In the genomic region with DNA sequence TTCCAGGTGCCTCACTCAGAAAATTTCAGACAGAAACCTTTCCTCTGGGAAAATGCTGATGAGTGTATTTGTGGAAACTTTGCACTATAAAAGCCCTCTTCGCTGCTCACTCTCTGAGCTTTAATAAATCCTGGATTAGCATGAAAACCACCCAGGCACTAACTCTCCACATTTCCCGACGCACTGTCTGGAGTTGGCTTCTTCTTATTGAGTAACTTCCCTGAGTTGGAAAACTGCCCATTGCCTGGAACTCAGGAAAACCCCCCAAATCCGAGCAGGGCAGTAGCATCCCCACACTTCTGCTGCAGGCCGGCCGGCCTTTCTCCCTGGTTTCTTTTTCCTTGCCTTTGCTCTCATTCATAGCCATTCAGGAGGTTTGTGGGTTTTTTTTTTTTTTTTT, we compare ENCODE assay signal across 23 mouse cellular contexts.
DNase-seq lines count a peak whose midpoint lies in the region; ATAC-seq and TF ChIP-seq lines count a peak whose summit lies in the region.
"Had no signal": no experiment of that assay in that cellular context is flagged by ENCODE, and none has a peak within 500 bp of the region (broad histone marks: within the 10 kb centered on the region; RNA-seq: fewer than 3 reads in every experiment).

No protein-coding gene starts in this region.

- H3K9me3 ChIP-seq in limb, embryonic 14.5 days (ENCODE audit: control insufficient read depth, low read length) = no peaks in the 10 kb centered on the region
- no peaks in the 10 kb centered on the region for H3K9me3 ChIP-seq in limb, embryonic 10.5 days (replicated peaks)
- no peaks in the 10 kb centered on the region for H3K9me3 ChIP-seq in midbrain, embryonic 14.5 days (ENCODE audit: control insufficient read depth, low read length)
- H3K9me3 ChIP-seq in midbrain, embryonic 11.5 days (ENCODE audit: control insufficient read depth, low read length) = no peaks in the 10 kb centered on the region
- H3K9me3 ChIP-seq: embryonic facial prominence, embryonic 12.5 days; forebrain, embryonic 10.5 days; forebrain, embryonic 13.5 days; heart, embryonic 12.5 days; heart, embryonic 15.5 days; hindbrain, embryonic 10.5 days; hindbrain, embryonic 13.5 days had no signal

- H3K4me1 ChIP-seq in limb, embryonic 14.5 days (ENCODE audit: control insufficient read depth, insufficient read depth, low read length) = 0 out of 2 replicates have a peak, but pooled peaks cover 4% of the 10 kb centered on the region
- peaks cover 13% of the 10 kb centered on the region for H3K4me1 ChIP-seq in limb, embryonic 10.5 days
- no peaks in the 10 kb centered on the region for H3K4me1 ChIP-seq in midbrain, embryonic 14.5 days (ENCODE audit: control insufficient read depth, insufficient read depth, low read length)
- no peaks in the 10 kb centered on the region for H3K4me1 ChIP-seq in midbrain, embryonic 11.5 days (ENCODE audit: control insufficient read depth, insufficient read depth, low read length)
- H3K4me1 ChIP-seq: embryonic facial prominence, embryonic 12.5 days; forebrain, embryonic 13.5 days; heart, embryonic 12.5 days; heart, embryonic 15.5 days; hindbrain, embryonic 13.5 days had no signal

- TF ChIP-seq CTCF in Patski (IDR thresholded peaks at IDR 0.05) = no peak

- no peak overlapping the region for H3K27ac ChIP-seq in limb, embryonic 14.5 days (replicated peaks; ENCODE audit: low read depth, low read length)
- H3K27ac ChIP-seq in limb, embryonic 10.5 days = no peak overlapping the region
- no peak overlapping the region for H3K27ac ChIP-seq in midbrain, embryonic 14.5 days (replicated peaks; ENCODE audit: low read depth, low read length)
- no peak overlapping the region for H3K27ac ChIP-seq in midbrain, embryonic 11.5 days (ENCODE audit: low read depth, low read length)
- H3K27ac ChIP-seq: embryonic facial prominence, embryonic 12.5 days; forebrain, embryonic 10.5 days; forebrain, embryonic 13.5 days; heart, embryonic 15.5 days; hindbrain, embryonic 10.5 days; hindbrain, embryonic 13.5 days had no signal

- POLR2A ChIA-PET in Patski (lab: Charles Lee) = no interaction called here

- no peak overlapping the region for H3K4me3 ChIP-seq in limb, embryonic 14.5 days (replicated peaks; ENCODE audit: low read length)
- H3K4me3 ChIP-seq in limb, embryonic 10.5 days = no peak overlapping the region
- no peak overlapping the region for H3K4me3 ChIP-seq in midbrain, embryonic 14.5 days (replicated peaks; ENCODE audit: low read depth, low read length)
- H3K4me3 ChIP-seq in midbrain, embryonic 11.5 days (ENCODE audit: low read depth, low read length) = no peak overlapping the region
- H3K4me3 ChIP-seq: embryonic facial prominence, embryonic 12.5 days; erythroblast, embryonic 14.5 days; forebrain, embryonic 10.5 days; forebrain, embryonic 13.5 days; heart, embryonic 12.5 days; heart, embryonic 15.5 days; hindbrain, embryonic 10.5 days; hindbrain, embryonic 13.5 days had no signal

- peak; percentile 59 for DNase-seq in limb, embryonic 14.5 days (ENCODE audit: low spot score)
- no peak for DNase-seq in limb, embryonic 10.5 days (ENCODE audit: low spot score)
- DNase-seq in midbrain, embryonic 14.5 days = peak; percentile 33
- DNase-seq in midbrain, embryonic 11.5 days (ENCODE audit: low spot score, missing footprints) = no peak
- peak; percentile 92 for DNase-seq in Patski (ENCODE audit: low read depth, low spot score)
- DNase-seq: adrenal gland, postnatal 10 days; adrenal gland, postnatal 36 days; gastrocnemius, postnatal 10 days; gastrocnemius, postnatal 36 days; heart, postnatal 10 days; heart, postnatal 36 days had no signal

- 39% methylated on average over 6 of the region's 6 CpGs for WGBS in limb, embryonic 14.5 days
- WGBS in limb, embryonic 10.5 days = 72% methylated on average over 6 of the region's 6 CpGs
- 25% methylated on average over 6 of the region's 6 CpGs for WGBS in midbrain, embryonic 14.5 days
- WGBS in midbrain, embryonic 11.5 days = 42% methylated on average over 6 of the region's 6 CpGs

- in situ Hi-C loops in Patski (cut with MboI; ENCODE audit: low pct_unique_long_range_greater_than_20kb) = no loop called here

- no peak overlapping the region for H3K4me2 ChIP-seq in limb, embryonic 14.5 days (replicated peaks; ENCODE audit: low read depth, low read length, severe bottlenecking)
- H3K4me2 ChIP-seq in midbrain, embryonic 14.5 days (ENCODE audit: low read length) = no peak overlapping the region
- H3K4me2 ChIP-seq in midbrain, embryonic 11.5 days = no peak overlapping the region
- H3K4me2 ChIP-seq: embryonic facial prominence, embryonic 12.5 days; forebrain, embryonic 13.5 days; heart, embryonic 12.5 days; heart, embryonic 15.5 days; hindbrain, embryonic 13.5 days had no signal

- TF ChIP-seq POLR2A in limb, embryonic 14.5 days (IDR thresholded peaks at IDR 0.05; ENCODE audit: borderline replicate concordance, extremely low read depth, insufficient read depth, insufficient read length) = no peak

- no peak for ATAC-seq in limb, embryonic 14.5 days (ENCODE audit: low FRiP score, low read depth)
- ATAC-seq in midbrain, embryonic 14.5 days (ENCODE audit: low FRiP score, low TSS enrichment) = no peak
- ATAC-seq in midbrain, embryonic 11.5 days (ENCODE audit: low FRiP score) = no peak
- no peak for ATAC-seq in Patski
- ATAC-seq in erythroid progenitor cell, adult 5-6 weeks (replicated peaks; ENCODE audit: low FRiP score, poor library complexity, severe bottlenecking) = no peak
- ATAC-seq: CD4-positive, CD25-positive, alpha-beta regulatory T cell, adult 4 months; forebrain, embryonic 13.5 days; forebrain, embryonic 16.5 days; hindbrain, embryonic 16.5 days had no signal

- no peaks in the 10 kb centered on the region for H3K36me3 ChIP-seq in limb, embryonic 14.5 days (ENCODE audit: control insufficient read depth, insufficient read depth, low read length)
- no peaks in the 10 kb centered on the region for H3K36me3 ChIP-seq in limb, embryonic 10.5 days
- no peaks in the 10 kb centered on the region for H3K36me3 ChIP-seq in midbrain, embryonic 14.5 days (ENCODE audit: control insufficient read depth, insufficient read depth, low read length)
- no peaks in the 10 kb centered on the region for H3K36me3 ChIP-seq in midbrain, embryonic 11.5 days (ENCODE audit: control insufficient read depth, insufficient read depth, low read length)
- H3K36me3 ChIP-seq: embryonic facial prominence, embryonic 12.5 days; forebrain, embryonic 10.5 days; heart, embryonic 12.5 days; heart, embryonic 15.5 days; hindbrain, embryonic 10.5 days; hindbrain, embryonic 13.5 days had no signal

- H3K9ac ChIP-seq in limb, embryonic 14.5 days (ENCODE audit: low read depth, low read length, severe bottlenecking) = no peak overlapping the region
- H3K9ac ChIP-seq in midbrain, embryonic 14.5 days (replicated peaks; ENCODE audit: low read length) = no peak overlapping the region
- H3K9ac ChIP-seq in midbrain, embryonic 11.5 days (ENCODE audit: low read length) = no peak overlapping the region
- H3K9ac ChIP-seq: embryonic facial prominence, embryonic 12.5 days; forebrain, embryonic 13.5 days; heart, embryonic 12.5 days; heart, embryonic 15.5 days; hindbrain, embryonic 13.5 days had no signal

- CTCF ChIA-PET in Patski (lab: Charles Lee) = interaction anchor here (1.0 kb wide), 1 partner anchor 13 kb away, joined by 4 read pairs; no protein-coding TSS in a partner anchor

- H3K27me3 ChIP-seq in limb, embryonic 14.5 days (ENCODE audit: control insufficient read depth, insufficient read depth, low read length) = no peaks in the 10 kb centered on the region
- H3K27me3 ChIP-seq in limb, embryonic 10.5 days (ENCODE audit: low read depth, poor library complexity, severe bottlenecking) = no peaks in the 10 kb centered on the region
- no peaks in the 10 kb centered on the region for H3K27me3 ChIP-seq in midbrain, embryonic 14.5 days (ENCODE audit: control insufficient read depth, insufficient read depth, low read length)
- no peaks in the 10 kb centered on the region for H3K27me3 ChIP-seq in midbrain, embryonic 11.5 days (ENCODE audit: control insufficient read depth, insufficient read depth, low read length)
- no peaks in the 10 kb centered on the region for H3K27me3 ChIP-seq in Patski
- H3K27me3 ChIP-seq: forebrain, embryonic 13.5 days; hindbrain, embryonic 13.5 days had no signal

Comparison
In these comparisons a context has a peak if more than half of its experiments do, and no peak if none do; other contexts are left out.
1. DNase-seq: peak in limb, embryonic 14.5 days (single experiment), midbrain, embryonic 14.5 days (single experiment) and Patski (single experiment); none in limb, embryonic 10.5 days (single experiment) and midbrain, embryonic 11.5 days (single experiment).